Mouse (Mus musculus) midbrain, embryonic 16.5 days (tissue): ENCODE results near the gene Zar1l. TPM values are rescaled to one million over a fixed set of nuclear protein-coding genes. Genes with fewer than 3 reads are reported as not detected.

Experiments
- ATAC-seq: fragments of 200-750 bp; cut with Nextera tagmentation; 2 replicates; pipeline ENCODE4 v1.8.0; 2017; ENCODE audit warnings: moderate TSS enrichment
- H3K27ac ChIP-seq: fragments of 300-500 bp; sonication (generic); 2 replicates; pipeline ENCODE4 v1.5.1; 2014; ENCODE audit warnings: mild to moderate bottlenecking, low read length, mixed read lengths
- H3K27me3 ChIP-seq: fragments of 300-500 bp; sonication (generic); 2 replicates; pipeline ENCODE4 v1.6.1; 2014; ENCODE audit warnings: low read depth, low read length, mixed read lengths; ENCODE audit not compliant: control insufficient read depth, insufficient read depth
- H3K36me3 ChIP-seq: fragments of 300-500 bp; sonication (generic); 2 replicates; pipeline ENCODE4 v1.6.1; 2014; ENCODE audit warnings: mild to moderate bottlenecking, low read length, moderate library complexity, mixed read lengths; ENCODE audit not compliant: control insufficient read depth, insufficient read depth
- H3K4me1 ChIP-seq: fragments of 300-500 bp; sonication (generic); 2 replicates; pipeline ENCODE4 v1.6.1; 2014; ENCODE audit warnings: mild to moderate bottlenecking, low read length, mixed read lengths; ENCODE audit not compliant: control insufficient read depth, insufficient read depth
- H3K4me2 ChIP-seq: fragments of 300-500 bp; sonication (generic); 2 replicates; pipeline ENCODE4 v1.6.1; 2014; ENCODE audit warnings: mild to moderate bottlenecking, low read length, mixed read lengths
- H3K4me3 ChIP-seq: fragments of 300-500 bp; sonication (generic); 2 replicates; pipeline ENCODE4 v1.5.1; 2014; ENCODE audit warnings: low read depth, mild to moderate bottlenecking, low read length, moderate library complexity, mixed read lengths
- H3K9ac ChIP-seq: fragments of 300-500 bp; sonication (generic); 2 replicates; pipeline ENCODE4 v1.6.1; 2014; ENCODE audit warnings: low read depth, low read length, mixed read lengths
- H3K9me3 ChIP-seq: fragments of 300-500 bp; sonication (generic); replicated peaks from 2 replicates; pipeline ENCODE4 v1.6.1; 2014; ENCODE audit warnings: mild to moderate bottlenecking, low read length, mixed read lengths; ENCODE audit not compliant: control insufficient read depth, poor library complexity, severe bottlenecking
- WGBS: fragments of 180-500 bp; shearing (Covaris S2); extraction: QIAGEN DNeasy Blood & Tissue Kit; methylation state at CpG from one replicate; pipeline ENCODE4 v1.1.7; 2014; 5-methylcytosine and 5-hydroxymethylcytosine counted together
- polyA plus RNA-seq: library from polyadenylated mRNA; unstranded; fragments of >200 nt; fragmentation: Nextera tagmentation; extraction: Ambion mirVana; gene quantifications from 2 replicates; pipeline ENCODE4 v1.2.1, GENCODE M21; 2015

Zar1l gene
- not detected in 2 replicates for polyA plus RNA-seq

DNA sequence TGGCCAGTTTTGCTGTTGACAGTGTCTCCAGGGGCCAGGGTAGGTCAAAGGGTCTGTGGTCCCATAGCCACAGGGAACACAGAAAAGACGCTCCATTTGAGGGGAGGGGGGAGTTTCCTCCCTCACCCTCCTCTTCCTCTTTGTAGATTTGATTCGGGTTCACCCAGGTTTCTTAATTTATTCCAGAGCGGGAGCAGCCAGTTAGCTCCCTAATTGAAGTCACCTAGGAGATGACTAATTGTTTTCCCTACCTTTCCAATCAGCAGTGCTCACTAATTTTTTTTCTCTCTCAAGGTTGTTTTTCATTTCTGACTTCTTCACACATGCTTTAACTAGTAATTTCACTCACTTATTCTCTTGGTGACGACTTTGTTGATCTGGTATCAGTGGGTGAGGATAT lies at the start of gene Zar1l:
Zar1l (minus strand) TSS at position 101 of the 400 bp plus-strand sequence.
- H3K4me1 ChIP-seq = peaks cover 5% of the 10 kb centered on the region; the same call in 1 of the 2 replicates
- H3K9ac ChIP-seq = no peak within 1 kb of the TSS
- H3K27me3 ChIP-seq = no peaks in the 10 kb centered on the region
- H3K9me3 ChIP-seq = no peaks in the 10 kb centered on the region
- no peak for ATAC-seq
- no peak within 1 kb of the TSS for H3K4me2 ChIP-seq
- H3K4me3 ChIP-seq = no peak within 1 kb of the TSS
- 69% methylated on average over 4 of the region's 4 CpGs for WGBS
- no peak within 1 kb of the TSS for H3K27ac ChIP-seq
- no peaks in the 10 kb centered on the region for H3K36me3 ChIP-seq

DNA sequence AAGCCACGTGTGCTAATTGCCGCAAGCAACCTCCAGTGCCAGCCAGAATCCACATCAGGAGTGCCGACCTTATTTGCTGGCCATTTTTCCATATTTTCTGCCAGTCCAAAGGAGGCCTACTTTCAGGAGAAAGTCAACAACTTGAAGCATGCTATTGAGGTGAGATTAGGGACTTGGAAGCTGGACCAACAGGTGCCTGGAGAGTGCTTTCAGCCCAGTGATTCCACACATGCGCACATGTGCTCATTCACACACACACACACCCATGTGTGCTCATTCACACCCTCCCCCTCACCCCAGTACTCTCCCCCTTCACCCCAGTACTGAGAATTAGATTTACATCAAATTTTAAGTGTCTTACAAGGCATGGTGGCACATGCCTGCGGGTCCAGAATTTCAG lies 49.0 kb upstream of the Zar1l start:
- 95% methylated on average over 5 of the region's 5 CpGs for WGBS

DNA sequence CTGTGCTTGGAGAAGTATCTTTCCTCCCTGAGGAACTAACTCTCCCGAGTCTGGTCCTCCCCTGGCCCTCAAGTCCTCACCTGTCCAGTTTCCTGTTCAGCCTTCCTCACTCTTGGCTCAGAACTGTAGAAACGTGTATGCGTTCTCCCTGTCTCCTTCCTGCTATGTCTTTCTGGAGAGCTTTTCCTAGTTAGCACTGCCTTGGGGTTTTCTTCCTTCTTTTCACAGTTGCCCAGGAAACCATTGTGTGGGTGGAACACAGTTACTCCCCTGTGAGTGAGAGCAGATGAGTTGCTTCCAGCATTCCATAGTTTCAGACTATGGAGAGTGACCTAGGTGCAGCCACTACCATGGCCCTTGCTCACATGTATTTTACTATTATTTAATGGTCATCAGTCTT lies 48.3 kb upstream of the Zar1l start:
- no peak for ATAC-seq
- H3K9ac ChIP-seq = no peak overlapping the region
- no peak overlapping the region for H3K4me2 ChIP-seq
- WGBS = 53% methylated on average over 3 of the region's 3 CpGs
- H3K9me3 ChIP-seq = no peaks in the 10 kb centered on the region
- no peaks in the 10 kb centered on the region for H3K27me3 ChIP-seq
- H3K36me3 ChIP-seq = peaks cover 14% of the 10 kb centered on the region; the same call in 1 of the 2 replicates
- H3K27ac ChIP-seq = no peak overlapping the region
- no peak overlapping the region for H3K4me3 ChIP-seq
- no peaks in the 10 kb centered on the region for H3K4me1 ChIP-seq

More for the DNA sequence above, 49.0 kb upstream of the Zar1l start:
- no peaks in the 10 kb centered on the region for H3K27me3 ChIP-seq
- no peak overlapping the region for H3K4me3 ChIP-seq
- H3K9me3 ChIP-seq = no peaks in the 10 kb centered on the region
- no peak overlapping the region for H3K4me2 ChIP-seq
- ATAC-seq = no peak
- H3K27ac ChIP-seq = no peak overlapping the region
- H3K4me1 ChIP-seq = no peaks in the 10 kb centered on the region
- H3K36me3 ChIP-seq = peaks cover 14% of the 10 kb centered on the region; the same call in 1 of the 2 replicates
- no peak overlapping the region for H3K9ac ChIP-seq

DNA sequence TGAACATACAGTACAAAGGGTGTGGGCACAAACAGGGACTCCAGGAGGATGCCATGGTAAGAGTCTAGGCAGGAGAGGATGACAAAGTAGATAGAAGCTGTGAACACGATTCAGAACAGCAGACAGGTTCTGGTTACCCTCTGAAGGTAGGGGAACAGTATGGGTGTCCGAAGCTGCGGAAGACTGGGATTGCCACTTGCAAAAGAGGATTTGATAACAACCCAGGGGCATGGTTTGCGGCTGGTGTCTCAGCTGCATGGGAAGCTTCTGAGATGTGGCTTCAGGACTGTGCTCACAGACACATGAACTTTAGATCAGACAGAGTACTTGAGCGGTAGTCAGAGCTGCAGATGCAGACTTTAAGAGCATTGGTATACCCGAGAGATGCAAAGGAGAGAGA lies 46.5 kb upstream of the Zar1l start:
- H3K36me3 ChIP-seq = peaks cover 8% of the 10 kb centered on the region; the same call in 1 of the 2 replicates
- no peak overlapping the region for H3K27ac ChIP-seq
- H3K4me1 ChIP-seq = no peaks in the 10 kb centered on the region
- no peak for ATAC-seq
- H3K9me3 ChIP-seq = no peaks in the 10 kb centered on the region
- no peak overlapping the region for H3K4me3 ChIP-seq
- H3K4me2 ChIP-seq = no peak overlapping the region
- no peaks in the 10 kb centered on the region for H3K27me3 ChIP-seq
- H3K9ac ChIP-seq = no peak overlapping the region
- WGBS = 94% methylated on average over 6 of the region's 6 CpGs

DNA sequence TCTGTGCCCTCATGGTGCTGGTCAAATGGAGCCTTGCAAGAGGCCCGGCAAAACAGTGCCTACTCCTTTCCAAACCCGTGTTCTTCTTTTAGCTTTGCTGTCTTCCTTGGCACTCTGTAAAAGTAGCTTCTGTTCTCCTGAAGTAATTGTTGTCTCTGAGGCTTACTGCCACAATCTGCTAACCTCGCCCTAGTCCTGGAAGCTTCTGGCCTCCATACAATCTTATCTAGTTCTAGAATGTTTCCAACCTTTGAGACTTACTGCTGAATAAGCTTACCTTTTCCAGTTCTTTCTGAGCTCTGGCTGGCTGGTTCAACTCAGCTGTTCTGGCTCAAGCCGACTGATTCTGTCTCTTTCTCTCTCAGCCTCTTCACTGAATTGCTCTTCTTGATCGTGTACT lies 43.8 kb upstream of the Zar1l start:
- Histone ChIP-seq H3K4me3 (no peak overlapping the region), H3K36me3 (0 out of 2 replicates have a peak, but pooled peaks cover 3% of the 10 kb centered on the region), H3K4me1 (no peaks in the 10 kb centered on the region), H3K4me2 (no peak overlapping the region), H3K9me3 (no peaks in the 10 kb centered on the region), H3K27ac (no peak overlapping the region), H3K27me3 (no peaks in the 10 kb centered on the region), H3K9ac (no peak overlapping the region)
- WGBS = 90% methylated on average over 5 of the region's 5 CpGs
- ATAC-seq = no peak

DNA sequence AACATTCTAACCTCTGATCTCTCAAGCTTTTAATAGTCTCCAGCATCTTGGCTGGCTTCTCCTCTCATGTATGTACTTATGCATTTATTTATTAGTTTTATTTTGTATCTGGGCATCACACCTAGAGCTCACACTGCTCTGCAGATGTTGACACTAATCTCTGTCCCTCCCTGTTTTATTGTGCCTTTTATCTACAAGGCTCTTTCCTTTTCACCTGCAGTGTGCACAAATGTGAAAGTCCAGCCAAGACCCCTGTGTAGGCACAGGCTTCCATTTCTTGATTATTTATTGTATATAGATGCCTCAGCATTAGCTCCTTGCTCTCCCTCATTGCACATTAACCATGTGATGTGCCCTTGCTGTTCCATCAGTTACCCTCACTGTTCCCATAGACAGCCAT lies 43.4 kb upstream of the Zar1l start:
- H3K36me3 ChIP-seq = 0 out of 2 replicates have a peak, but pooled peaks cover 2% of the 10 kb centered on the region
- H3K9ac ChIP-seq = no peak overlapping the region
- ATAC-seq = no peak
- no peak overlapping the region for H3K27ac ChIP-seq
- no peaks in the 10 kb centered on the region for H3K4me1 ChIP-seq
- no peaks in the 10 kb centered on the region for H3K27me3 ChIP-seq
- no peaks in the 10 kb centered on the region for H3K9me3 ChIP-seq
- no peak overlapping the region for H3K4me3 ChIP-seq
- no peak overlapping the region for H3K4me2 ChIP-seq

DNA sequence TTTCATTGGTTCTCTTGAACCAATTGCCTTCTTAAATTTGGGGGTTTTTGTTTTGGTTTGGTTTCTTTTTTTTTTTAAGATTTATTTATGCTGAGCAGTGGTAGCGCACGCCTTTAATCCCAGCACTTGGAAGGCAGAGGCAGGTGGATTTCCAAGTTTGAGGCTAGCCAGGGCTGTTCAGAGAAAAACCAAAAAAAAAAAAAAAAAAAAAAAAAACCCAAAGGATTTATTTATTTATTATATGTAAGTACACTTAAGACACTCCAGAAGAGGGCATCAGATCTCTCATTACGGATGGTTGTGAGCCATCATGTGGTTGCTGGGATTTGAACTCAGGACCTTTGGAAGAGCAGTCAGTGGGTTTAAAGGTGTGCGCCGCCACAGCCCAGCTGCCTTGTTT lies 42.9 kb upstream of the Zar1l start:
- H3K9me3 ChIP-seq = no peaks in the 10 kb centered on the region
- no peak overlapping the region for H3K4me2 ChIP-seq
- no peak overlapping the region for H3K27ac ChIP-seq
- WGBS = 98% methylated on average over 5 of the region's 5 CpGs
- no peaks in the 10 kb centered on the region for H3K27me3 ChIP-seq
- H3K4me1 ChIP-seq = no peaks in the 10 kb centered on the region
- no peak overlapping the region for H3K9ac ChIP-seq
- H3K4me3 ChIP-seq = no peak overlapping the region
- no peak for ATAC-seq
- H3K36me3 ChIP-seq = 0 out of 2 replicates have a peak, but pooled peaks cover 2% of the 10 kb centered on the region

DNA sequence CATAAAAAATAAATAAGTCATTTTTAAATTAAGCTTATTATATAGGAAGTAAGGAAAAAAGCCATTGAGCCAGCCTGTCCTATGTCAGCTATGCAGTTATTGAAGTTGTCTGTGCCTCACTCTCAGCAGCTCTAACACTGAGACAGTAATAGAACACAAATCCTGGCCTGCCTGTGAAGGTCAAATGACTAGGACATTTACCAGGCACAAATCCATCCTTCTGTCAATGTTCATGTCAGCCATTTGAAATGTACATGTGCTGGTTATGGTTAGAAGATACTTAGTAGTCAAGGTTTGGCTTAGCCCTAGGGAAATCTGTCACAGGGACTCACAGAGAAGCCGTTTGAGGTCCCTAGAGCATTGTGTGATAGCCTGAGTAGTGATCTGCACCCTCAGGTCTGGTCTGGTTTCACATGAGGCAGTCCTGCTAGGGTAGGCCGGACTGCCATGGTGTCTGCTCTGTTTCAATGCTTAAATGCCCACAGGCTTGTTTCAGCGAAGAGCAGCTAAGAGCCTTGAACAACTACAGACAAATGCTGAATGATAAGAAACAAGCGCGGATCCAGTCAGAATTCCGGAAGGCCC lies 41.6 kb upstream of the Zar1l start:
- 0 out of 2 replicates have a peak, but pooled peaks cover 2% of the 10 kb centered on the region for H3K36me3 ChIP-seq
- WGBS = 95% methylated on average over 6 of the region's 6 CpGs
- H3K4me1 ChIP-seq = no peaks in the 10 kb centered on the region
- H3K4me2 ChIP-seq = no peak overlapping the region
- H3K9me3 ChIP-seq = no peaks in the 10 kb centered on the region
- no peak overlapping the region for H3K9ac ChIP-seq
- ATAC-seq = no peak
- no peak overlapping the region for H3K4me3 ChIP-seq
- H3K27ac ChIP-seq = no peak overlapping the region
- no peaks in the 10 kb centered on the region for H3K27me3 ChIP-seq

DNA sequence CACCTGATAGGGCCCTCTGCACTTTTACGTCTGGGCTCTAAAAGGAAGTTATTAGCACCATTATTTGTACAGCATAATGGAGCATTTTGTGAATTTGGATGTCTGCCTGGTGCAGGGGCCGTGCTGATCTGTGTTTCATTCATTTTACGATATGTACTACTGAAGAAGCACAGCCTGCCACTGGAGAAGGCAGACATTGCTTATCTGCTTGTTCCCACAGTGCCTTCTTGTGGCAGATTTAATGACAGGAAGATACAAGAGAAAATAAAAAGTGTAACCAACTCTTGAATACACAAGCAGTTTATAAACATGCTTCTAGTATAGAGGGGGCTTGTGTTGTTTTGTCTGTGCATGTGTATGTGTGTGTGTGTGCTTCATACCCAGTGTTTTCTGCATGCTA lies 33.7 kb upstream of the Zar1l start:
- peaks cover 9% of the 10 kb centered on the region; the same call in 1 of the 2 replicates for H3K36me3 ChIP-seq
- H3K4me2 ChIP-seq = no peak overlapping the region
- H3K27ac ChIP-seq = no peak overlapping the region
- H3K4me1 ChIP-seq = no peaks in the 10 kb centered on the region
- H3K27me3 ChIP-seq = no peaks in the 10 kb centered on the region
- no peak for ATAC-seq
- H3K9ac ChIP-seq = no peak overlapping the region
- H3K9me3 ChIP-seq = no peaks in the 10 kb centered on the region
- WGBS = 71% methylated on average over 3 of the region's 3 CpGs
- H3K4me3 ChIP-seq = no peak overlapping the region
